Mouse (Mus musculus) hindbrain, embryonic 10.5 days (tissue): ENCODE measurements around the gene Szt2. TPM values are rescaled to one million over a fixed set of nuclear protein-coding genes. Genes with fewer than 3 reads are reported as not detected.

ENCODE experiments used
- DNase-seq: peaks from one replicate; pipeline ENCODE4 v3.0.0-alpha.2; 2017; ENCODE audit warnings: low spot score
- H3K27ac ChIP-seq: fragments of 300-500 bp; sonication (generic); 2 replicates; pipeline ENCODE4 v1.5.1; 2016; ENCODE audit warnings: mild to moderate bottlenecking, moderate library complexity
- H3K27me3 ChIP-seq: fragments of 300-500 bp; sonication (generic); 2 replicates; pipeline ENCODE4 v1.6.1; 2016; ENCODE audit warnings: mild to moderate bottlenecking; ENCODE audit not compliant: poor library complexity, insufficient read depth, severe bottlenecking
- H3K36me3 ChIP-seq: fragments of 300-500 bp; sonication (generic); 2 replicates; pipeline ENCODE4 v1.6.1; 2016; ENCODE audit warnings: mild to moderate bottlenecking, moderate library complexity
- H3K4me1 ChIP-seq: fragments of 300-500 bp; sonication (generic); replicated peaks from 2 replicates; pipeline ENCODE4 v1.6.1; 2016; ENCODE audit warnings: mild to moderate bottlenecking
- H3K4me3 ChIP-seq: fragments of 300-500 bp; sonication (generic); 2 replicates; pipeline ENCODE4 v1.5.1; 2016; ENCODE audit warnings: mild to moderate bottlenecking, moderate library complexity
- H3K9me3 ChIP-seq: fragments of 300-500 bp; sonication (generic); 2 replicates; pipeline ENCODE4 v1.6.1; 2016; ENCODE audit warnings: mild to moderate bottlenecking, moderate library complexity
- WGBS: fragments of 180-500 bp; shearing (Covaris S2); methylation state at CpG from one replicate; pipeline ENCODE4 v1.1.7; 2016; 5-methylcytosine and 5-hydroxymethylcytosine counted together
- polyA plus RNA-seq: library from polyadenylated mRNA; unstranded; fragments of >200 nt; fragmentation: Nextera tagmentation; extraction: Ambion mirVana; gene quantifications from 2 replicates; pipeline ENCODE4 v1.2.1, GENCODE M21; 2016

The Szt2 gene
- polyA plus RNA-seq, 1 experiment from 2014 or later, result 11.7 TPM

- peaks cover 21% of the 10 kb centered on the region for H3K4me1 ChIP-seq
- 94% methylated on average over 6 of the region's 6 CpGs for WGBS
These were observed 46.2 kb downstream of the Szt2 start for GRCm38 (mm10) chr4:118362879-118363278.

GRCm38 (mm10) chr4:118361451-118361850 lies 47.6 kb downstream of the Szt2 start:
- H3K36me3 ChIP-seq, result peaks cover 52% of the 10 kb centered on the region

More at GRCm38 (mm10) chr4:118362879-118363278, 46.2 kb downstream of the Szt2 start:
- H3K4me3 ChIP-seq, result no peak overlapping the region
- peaks cover 65% of the 10 kb centered on the region for H3K36me3 ChIP-seq
- H3K27ac ChIP-seq, result no peak overlapping the region
- no peaks in the 10 kb centered on the region for H3K27me3 ChIP-seq
- DNase-seq, result no peak
- no peaks in the 10 kb centered on the region for H3K9me3 ChIP-seq

GRCm38 (mm10) chr4:118359896-118360720 lies 49.0 kb downstream of the Szt2 start:
- H3K4me3 ChIP-seq, result peak overlapping the region; percentile 78
- no peaks in the 10 kb centered on the region for H3K9me3 ChIP-seq
- peak; percentile 84 for DNase-seq
- WGBS, result under 1% methylated on average over 54 of the region's 54 CpGs
- peaks cover 21% of the 10 kb centered on the region for H3K4me1 ChIP-seq
- peaks cover 39% of the 10 kb centered on the region for H3K36me3 ChIP-seq
- H3K27ac ChIP-seq, result peak overlapping the region; percentile 95
- H3K27me3 ChIP-seq, result no peaks in the 10 kb centered on the region

More at GRCm38 (mm10) chr4:118361451-118361850, 47.6 kb downstream of the Szt2 start:
- Histone ChIP-seq H3K4me3 (no peak overlapping the region), H3K27me3 (no peaks in the 10 kb centered on the region), H3K27ac (no peak overlapping the region), H3K9me3 (no peaks in the 10 kb centered on the region), H3K4me1 (peaks cover 21% of the 10 kb centered on the region)
- WGBS, result 89% methylated on average over 5 of the region's 5 CpGs
- DNase-seq, result no peak

GRCm38 (mm10) chr4:118359211-118359895 lies 49.7 kb downstream of the Szt2 start:
- Histone ChIP-seq H3K27me3 (no peaks in the 10 kb centered on the region), H3K4me1 (peaks cover 21% of the 10 kb centered on the region), H3K4me3 (peak overlapping the region; percentile 78), H3K9me3 (0 out of 2 replicates have a peak, but pooled peaks cover 4% of the 10 kb centered on the region), H3K27ac (peak overlapping the region; percentile 95), H3K36me3 (peaks cover 31% of the 10 kb centered on the region)
- WGBS, result 20% methylated on average over 21 of the region's 21 CpGs
- no peak for DNase-seq

- 89% methylated on average over 17 of the region's 17 CpGs for WGBS
- DNase-seq, result no peak
- Histone ChIP-seq H3K4me1 (peaks cover 21% of the 10 kb centered on the region), H3K27ac (no peak overlapping the region), H3K4me3 (no peak overlapping the region), H3K9me3 (0 out of 2 replicates have a peak, but pooled peaks cover 4% of the 10 kb centered on the region), H3K27me3 (no peaks in the 10 kb centered on the region), H3K36me3 (peaks cover 21% of the 10 kb centered on the region)
These were observed 50.7 kb downstream of the Szt2 start for GRCm38 (mm10) chr4:118358159-118358895.

GRCm38 (mm10) chr4:118357504-118357903 lies 51.6 kb downstream of the Szt2 start:
- Histone ChIP-seq H3K36me3 (peaks cover 13% of the 10 kb centered on the region), H3K27ac (no peak overlapping the region), H3K9me3 (0 out of 2 replicates have a peak, but pooled peaks cover 4% of the 10 kb centered on the region), H3K4me1 (peaks cover 21% of the 10 kb centered on the region), H3K4me3 (no peak overlapping the region), H3K27me3 (no peaks in the 10 kb centered on the region)
- WGBS, result 86% methylated on average over 8 of the region's 8 CpGs
- no peak for DNase-seq

GRCm38 (mm10) chr4:118356738-118357137 lies 52.3 kb downstream of the Szt2 start:
- Histone ChIP-seq H3K36me3 (peaks cover 5% of the 10 kb centered on the region), H3K27me3 (no peaks in the 10 kb centered on the region), H3K4me1 (peaks cover 21% of the 10 kb centered on the region), H3K9me3 (0 out of 2 replicates have a peak, but pooled peaks cover 4% of the 10 kb centered on the region), H3K4me3 (no peak overlapping the region), H3K27ac (no peak overlapping the region)
- 91% methylated on average over 6 of the region's 6 CpGs for WGBS
- no peak for DNase-seq

GRCm38 (mm10) chr4:118354289-118354688 lies 54.8 kb downstream of the Szt2 start:
- Histone ChIP-seq H3K36me3 (no peaks in the 10 kb centered on the region), H3K4me1 (peaks cover 3% of the 10 kb centered on the region), H3K27me3 (no peaks in the 10 kb centered on the region), H3K9me3 (0 out of 2 replicates have a peak, but pooled peaks cover 4% of the 10 kb centered on the region), H3K4me3 (no peak overlapping the region), H3K27ac (no peak overlapping the region)
- DNase-seq, result no peak
- WGBS, result 78% methylated on average over 3 of the region's 3 CpGs

- no peaks in the 10 kb centered on the region for H3K4me1 ChIP-seq
- no peak overlapping the region for H3K4me3 ChIP-seq
- H3K36me3 ChIP-seq, result no peaks in the 10 kb centered on the region
- no peaks in the 10 kb centered on the region for H3K27me3 ChIP-seq
- 0 out of 2 replicates have a peak, but pooled peaks cover 4% of the 10 kb centered on the region for H3K9me3 ChIP-seq
- WGBS, result 93% methylated on average over 6 of the region's 6 CpGs
- H3K27ac ChIP-seq, result no peak overlapping the region
- DNase-seq, result no peak
These were observed 55.4 kb downstream of the Szt2 start for GRCm38 (mm10) chr4:118353689-118354088.

- Histone ChIP-seq H3K9me3 (0 out of 2 replicates have a peak, but pooled peaks cover 4% of the 10 kb centered on the region), H3K4me1 (0 out of 2 replicates have a peak, but pooled peaks cover 3% of the 10 kb centered on the region), H3K27me3 (no peaks in the 10 kb centered on the region), H3K27ac (no peak overlapping the region), H3K36me3 (no peaks in the 10 kb centered on the region), H3K4me3 (no peak overlapping the region)
- no peak for DNase-seq
- WGBS, result 83% methylated on average over 3 of the region's 3 CpGs
These were observed 57.2 kb downstream of the Szt2 start for GRCm38 (mm10) chr4:118351828-118352227.

- Histone ChIP-seq H3K9me3 (0 out of 2 replicates have a peak, but pooled peaks cover 4% of the 10 kb centered on the region), H3K36me3 (no peaks in the 10 kb centered on the region), H3K27ac (no peak overlapping the region), H3K27me3 (no peaks in the 10 kb centered on the region), H3K4me3 (no peak overlapping the region), H3K4me1 (0 out of 2 replicates have a peak, but pooled peaks cover 3% of the 10 kb centered on the region)
- 82% methylated on average over 2 of the region's 2 CpGs for WGBS
- DNase-seq, result no peak
These were observed 58.2 kb downstream of the Szt2 start for GRCm38 (mm10) chr4:118350864-118351263.

- Histone ChIP-seq H3K4me1 (0 out of 2 replicates have a peak, but pooled peaks cover 3% of the 10 kb centered on the region), H3K4me3 (no peak overlapping the region), H3K27me3 (no peaks in the 10 kb centered on the region), H3K9me3 (no peaks in the 10 kb centered on the region), H3K36me3 (no peaks in the 10 kb centered on the region), H3K27ac (no peak overlapping the region)
- DNase-seq, result no peak
- 73% methylated on average over 13 of the region's 13 CpGs for WGBS
These were observed 61.4 kb downstream of the Szt2 start for GRCm38 (mm10) chr4:118347529-118348309.
